Mouse (Mus musculus) kidney, postnatal 0 days (tissue): ENCODE measurements around the gene Ranbp6. TPM values are rescaled to one million over a fixed set of nuclear protein-coding genes. Genes with fewer than 3 reads are reported as not detected.

ENCODE experiments used
- ATAC-seq: fragments of 200-750 bp; cut with Nextera tagmentation; replicated peaks from 2 replicates; pipeline ENCODE4 v1.8.0; 2017; ENCODE audit warnings: low read depth, moderate number of reproducible peaks, moderate TSS enrichment, moderate library complexity; ENCODE audit not compliant: low FRiP score
- DNase-seq: peaks from one replicate; pipeline ENCODE4 v3.0.0-alpha.2; 2016; ENCODE audit warnings: low spot score
- H3K27ac ChIP-seq: fragments of 300-500 bp; sonication (generic); 2 replicates; pipeline ENCODE4 v1.5.1; 2014; ENCODE audit warnings: mild to moderate bottlenecking
- H3K27me3 ChIP-seq: fragments of 300-500 bp; sonication (generic); 2 replicates; pipeline ENCODE4 v1.6.1; 2014; ENCODE audit warnings: low read length, mixed read lengths; ENCODE audit not compliant: insufficient read depth
- H3K36me3 ChIP-seq: fragments of 300-500 bp; sonication (generic); 2 replicates; pipeline ENCODE4 v1.6.1; 2014; ENCODE audit warnings: low read length, mixed read lengths; ENCODE audit not compliant: insufficient read depth
- H3K4me1 ChIP-seq: fragments of 300-500 bp; sonication (generic); replicated peaks from 2 replicates; pipeline ENCODE4 v1.6.1; 2014; ENCODE audit warnings: antibody characterized with exemption, low read length, mixed read lengths; ENCODE audit not compliant: insufficient read depth
- H3K4me2 ChIP-seq: fragments of 300-500 bp; sonication (generic); 2 replicates; pipeline ENCODE4 v1.6.1; 2014; ENCODE audit warnings: mild to moderate bottlenecking, low read length, moderate library complexity, mixed read lengths
- H3K4me3 ChIP-seq: fragments of 300-500 bp; sonication (generic); replicated peaks from 2 replicates; pipeline ENCODE4 v1.5.1; 2014; ENCODE audit warnings: low read depth, low read length
- H3K9ac ChIP-seq: fragments of 300-500 bp; sonication (generic); 2 replicates; pipeline ENCODE4 v1.6.1; 2014; ENCODE audit warnings: low read depth, low read length
- H3K9me3 ChIP-seq: fragments of 300-500 bp; sonication (generic); replicated peaks from 2 replicates; pipeline ENCODE4 v1.6.1; 2016; ENCODE audit warnings: low read length, inconsistent platforms, mixed read lengths
- CTCF ChIP-seq: IDR thresholded peaks from 2 replicates; pipeline ENCODE4 v1.5.1; 2016; ENCODE audit warnings: antibody characterized with exemption, low read depth, mild to moderate bottlenecking, moderate library complexity
- WGBS: fragments of 180-500 bp; shearing (Covaris S2); extraction: QIAGEN DNeasy Blood & Tissue Kit; methylation state at CpG from one replicate; pipeline ENCODE4 v1.1.7; 2014; 5-methylcytosine and 5-hydroxymethylcytosine counted together
- polyA plus RNA-seq: library from polyadenylated mRNA; unstranded; fragments of >200 nt; fragmentation: Nextera tagmentation; extraction: Ambion mirVana; gene quantifications from 2 replicates; pipeline ENCODE4 v1.2.1, GENCODE M21; 2015

The Ranbp6 gene
- 12.8 and 14.2 TPM in 2 replicates for polyA plus RNA-seq

DNA sequence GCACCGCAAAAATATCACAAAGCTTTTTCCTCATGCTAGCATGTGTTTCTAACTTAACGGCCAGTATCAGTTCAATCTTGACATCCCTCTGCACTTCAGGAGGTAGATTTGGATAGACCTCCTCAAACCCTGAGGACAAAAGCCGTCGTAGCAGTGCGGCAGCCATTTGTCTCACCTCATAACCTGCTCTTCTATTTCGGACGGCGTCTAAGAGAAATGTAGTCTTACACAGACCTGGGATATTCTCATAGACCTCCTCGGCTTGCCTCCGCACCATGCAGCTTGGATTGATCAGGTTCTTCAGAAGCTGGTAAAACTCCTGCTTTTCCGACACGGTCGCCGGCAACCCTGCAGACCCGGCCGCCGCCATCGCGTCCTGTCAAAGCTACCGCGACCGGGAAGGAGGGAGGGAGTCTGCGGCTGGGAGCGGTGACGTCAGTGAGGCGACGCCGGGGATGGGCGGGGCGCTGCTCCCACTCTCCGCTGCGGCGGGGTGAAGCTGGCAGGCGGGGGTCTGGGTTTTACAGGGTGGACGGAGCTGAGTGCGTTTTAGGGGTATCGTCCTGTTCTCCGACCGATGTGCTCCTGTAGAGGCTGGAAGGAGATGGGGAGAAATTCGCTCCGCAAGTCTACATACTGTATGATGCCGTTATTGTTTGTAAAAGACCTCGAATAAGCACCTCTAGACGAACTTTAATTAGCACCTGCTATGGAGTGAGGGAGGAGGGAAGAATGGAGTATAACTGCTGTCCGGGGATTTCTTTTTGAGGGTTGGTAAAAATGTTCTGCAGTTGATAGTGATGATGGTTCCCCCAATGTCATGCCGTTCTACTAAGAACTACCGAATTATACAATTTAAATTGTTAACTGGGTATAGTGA lies at the start of gene Ranbp6:
Gene Ranbp6, minus strand, starts transcription at position 394 of the 880 bp plus-strand sequence.
- peak within 1 kb of the TSS; percentile 42; the same call in 1 of the 2 replicates for H3K27ac ChIP-seq

DNA sequence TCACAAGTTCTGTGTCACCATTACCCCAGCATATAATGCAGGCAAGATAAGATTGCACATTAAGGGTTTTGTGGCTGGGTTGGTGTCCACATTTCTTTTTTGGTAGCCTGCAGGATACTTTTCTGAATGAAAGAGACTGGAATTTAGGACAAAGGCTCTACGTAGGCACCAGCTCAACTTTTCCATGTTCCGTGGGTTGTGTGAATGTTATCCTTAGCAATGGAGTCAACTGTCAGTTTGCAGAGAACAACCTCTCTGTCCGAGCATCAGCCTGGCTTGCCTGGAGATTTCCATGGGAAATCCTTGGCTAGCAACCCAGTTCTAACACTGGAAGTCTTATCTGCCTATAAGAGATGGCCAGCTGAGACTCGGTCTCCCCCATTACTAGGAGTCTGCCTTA lies 48.0 kb upstream of the Ranbp6 start:
- H3K27me3 ChIP-seq: no peaks in the 10 kb centered on the region

More for the DNA sequence above, at the start of gene Ranbp6:
- Histone ChIP-seq H3K4me3 (peak within 1 kb of the TSS; percentile 90), H3K36me3 (0 out of 2 replicates have a peak, but pooled peaks cover 14% of the 10 kb centered on the region), H3K4me1 (peaks cover 4% of the 10 kb centered on the region), H3K9ac (peak within 1 kb of the TSS; percentile 82), H3K27me3 (no peaks in the 10 kb centered on the region), H3K4me2 (peak within 1 kb of the TSS; percentile 90), H3K9me3 (no peaks in the 10 kb centered on the region)
- under 1% methylated on average over 47 of the region's 47 CpGs for WGBS
- DNase-seq (peak; percentile 94), ATAC-seq (peak; percentile 93)
- no peak for TF ChIP-seq CTCF

DNA sequence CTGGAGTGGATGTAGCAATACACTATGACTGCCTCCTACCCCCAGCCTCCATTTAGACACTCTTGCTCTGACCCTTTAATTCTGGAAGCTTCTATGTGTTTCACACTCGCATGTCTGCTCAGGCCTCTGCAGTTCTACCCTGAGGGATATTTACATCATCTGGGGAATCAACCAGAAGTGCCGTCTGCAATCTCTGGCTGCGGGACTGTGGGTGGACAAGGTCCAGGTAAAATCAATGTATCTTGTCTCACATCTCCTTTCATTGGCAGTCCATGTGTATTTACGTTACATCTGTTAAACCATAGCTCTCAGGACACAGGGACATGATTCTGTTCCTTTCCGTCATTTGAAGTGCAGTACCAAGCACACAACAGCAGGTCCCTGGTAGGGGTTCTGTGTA lies 44.5 kb upstream of the Ranbp6 start:
- 93% methylated on average over 5 of the region's 5 CpGs for WGBS

More for the DNA sequence above, 48.0 kb upstream of the Ranbp6 start:
- Histone ChIP-seq H3K9ac (no peak overlapping the region), H3K4me2 (no peak overlapping the region), H3K4me3 (no peak overlapping the region), H3K9me3 (no peaks in the 10 kb centered on the region), H3K27ac (no peak overlapping the region), H3K4me1 (no peaks in the 10 kb centered on the region), H3K36me3 (no peaks in the 10 kb centered on the region)
- TF ChIP-seq CTCF: no peak
- WGBS: 91% methylated on average over 4 of the region's 4 CpGs
- DNase-seq: no peak
- no peak for ATAC-seq

DNA sequence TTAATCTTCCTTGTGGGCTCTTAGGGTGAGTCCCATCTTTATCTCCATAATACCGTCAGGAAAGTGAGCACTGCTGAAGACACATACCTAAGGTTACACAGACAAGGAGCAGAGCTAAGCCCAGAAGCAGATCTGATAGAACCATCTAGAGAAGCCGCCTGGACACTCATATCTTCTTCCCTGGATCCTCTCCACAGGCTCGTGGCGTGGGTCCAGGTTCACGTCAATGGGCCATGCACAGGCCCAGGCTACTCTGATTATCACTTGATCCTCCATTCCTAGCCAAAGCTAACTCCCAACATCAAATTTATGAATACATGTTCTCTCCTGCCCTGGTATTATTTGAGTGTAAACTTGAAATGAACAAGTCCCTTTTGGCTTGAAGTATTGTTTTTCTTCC lies 40.9 kb upstream of the Ranbp6 start:
- H3K27me3 ChIP-seq: no peaks in the 10 kb centered on the region
- H3K9me3 ChIP-seq: no peaks in the 10 kb centered on the region
- ATAC-seq: no peak
- WGBS: 90% methylated on average over 5 of the region's 5 CpGs
- no peak for TF ChIP-seq CTCF
- no peak overlapping the region for H3K4me3 ChIP-seq
- H3K4me2 ChIP-seq: no peak overlapping the region
- DNase-seq: no peak
- no peaks in the 10 kb centered on the region for H3K4me1 ChIP-seq
- H3K36me3 ChIP-seq: no peaks in the 10 kb centered on the region
- no peak overlapping the region for H3K9ac ChIP-seq
- H3K27ac ChIP-seq: no peak overlapping the region

More for the DNA sequence above, 44.5 kb upstream of the Ranbp6 start:
- Histone ChIP-seq H3K4me2 (no peak overlapping the region), H3K36me3 (no peaks in the 10 kb centered on the region), H3K4me3 (no peak overlapping the region), H3K9me3 (no peaks in the 10 kb centered on the region), H3K4me1 (no peaks in the 10 kb centered on the region), H3K9ac (no peak overlapping the region), H3K27me3 (no peaks in the 10 kb centered on the region), H3K27ac (no peak overlapping the region)
- no peak for TF ChIP-seq CTCF
- ATAC-seq (no peak), DNase-seq (no peak)

DNA sequence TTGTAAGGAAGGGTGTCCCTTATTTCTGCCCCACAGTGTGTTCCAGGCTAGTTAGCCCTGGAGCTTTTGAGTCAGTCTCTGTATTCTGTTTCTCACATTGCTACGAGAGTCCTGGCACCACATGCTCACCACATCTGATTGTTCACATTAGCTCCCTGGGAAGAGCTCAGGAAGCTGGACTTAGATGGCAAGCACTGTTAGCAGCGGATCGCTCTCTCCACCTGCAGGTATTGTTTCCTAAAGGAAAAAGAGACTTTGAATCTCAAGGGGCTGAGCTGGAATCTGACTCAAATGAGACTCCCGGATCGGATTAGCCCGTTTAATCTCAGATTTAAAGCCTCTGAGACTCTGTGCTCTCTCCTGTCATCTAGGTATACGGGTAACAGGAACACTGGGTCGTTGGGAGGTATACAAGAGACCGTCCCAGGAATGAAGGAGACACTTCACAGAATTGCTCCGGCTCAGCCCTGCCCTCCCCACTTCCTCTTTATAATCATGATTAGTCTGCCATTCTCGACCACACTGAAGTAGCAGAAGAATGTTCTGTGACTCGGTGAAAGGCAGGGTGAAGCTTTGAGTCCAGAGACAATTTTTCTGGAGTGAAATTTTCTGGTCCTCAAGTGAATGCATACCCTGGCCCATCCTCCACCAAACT lies 38.4 kb upstream of the Ranbp6 start:
- no peak for ATAC-seq
- H3K9ac ChIP-seq: no peak overlapping the region
- H3K27me3 ChIP-seq: no peaks in the 10 kb centered on the region
- H3K9me3 ChIP-seq: no peaks in the 10 kb centered on the region
- no peak overlapping the region for H3K4me2 ChIP-seq
- no peak for TF ChIP-seq CTCF
- 37% methylated on average over 12 of the region's 12 CpGs for WGBS
- H3K27ac ChIP-seq: no peak overlapping the region
- no peaks in the 10 kb centered on the region for H3K36me3 ChIP-seq
- DNase-seq: no peak
- no peak overlapping the region for H3K4me3 ChIP-seq
- no peaks in the 10 kb centered on the region for H3K4me1 ChIP-seq

DNA sequence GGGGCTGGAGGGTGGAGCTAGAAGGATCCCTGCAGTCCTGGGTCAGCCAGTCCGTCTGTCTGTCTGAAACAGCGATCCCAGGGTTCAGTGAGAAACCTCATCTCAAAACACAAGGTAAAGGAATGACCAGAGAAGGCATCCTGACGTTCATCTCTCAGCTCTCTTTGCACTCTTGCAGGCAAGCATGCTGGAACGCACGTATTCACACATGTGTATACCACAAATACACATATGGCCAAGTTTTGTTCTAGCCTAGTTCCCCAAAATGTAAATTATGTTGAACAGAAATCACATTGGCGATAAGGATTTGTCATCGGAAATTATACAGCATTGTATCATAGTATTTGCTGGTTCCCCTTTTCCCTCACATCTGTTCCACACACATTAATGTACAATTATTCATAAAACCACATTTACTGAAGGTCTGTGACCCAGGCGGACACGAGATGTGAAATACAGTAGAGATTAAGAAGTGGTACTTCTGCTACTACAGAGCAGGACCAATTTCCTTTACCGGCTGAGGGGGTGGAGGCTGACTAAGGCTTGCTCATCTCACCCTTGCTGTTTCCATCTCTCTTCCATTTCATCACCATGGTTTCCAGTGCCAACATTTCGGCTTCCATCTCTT lies 37.3 kb upstream of the Ranbp6 start:
- WGBS: 85% methylated on average over 11 of the region's 11 CpGs
- Histone ChIP-seq H3K4me2 (no peak overlapping the region), H3K4me3 (no peak overlapping the region), H3K36me3 (no peaks in the 10 kb centered on the region), H3K9ac (no peak overlapping the region), H3K27me3 (no peaks in the 10 kb centered on the region), H3K9me3 (no peaks in the 10 kb centered on the region), H3K4me1 (no peaks in the 10 kb centered on the region), H3K27ac (no peak overlapping the region)
- ATAC-seq: no peak
- DNase-seq: no peak
- TF ChIP-seq CTCF: no peak
